Mouse (Mus musculus): ENCODE measurements around the gene Rnf166. TPM values are rescaled to one million over a fixed set of nuclear protein-coding genes. Genes with fewer than 3 reads are reported as not detected.

Gene Rnf166
- total RNA-seq, 1 experiment from 2014 or later, result 31.6 TPM

DNA sequence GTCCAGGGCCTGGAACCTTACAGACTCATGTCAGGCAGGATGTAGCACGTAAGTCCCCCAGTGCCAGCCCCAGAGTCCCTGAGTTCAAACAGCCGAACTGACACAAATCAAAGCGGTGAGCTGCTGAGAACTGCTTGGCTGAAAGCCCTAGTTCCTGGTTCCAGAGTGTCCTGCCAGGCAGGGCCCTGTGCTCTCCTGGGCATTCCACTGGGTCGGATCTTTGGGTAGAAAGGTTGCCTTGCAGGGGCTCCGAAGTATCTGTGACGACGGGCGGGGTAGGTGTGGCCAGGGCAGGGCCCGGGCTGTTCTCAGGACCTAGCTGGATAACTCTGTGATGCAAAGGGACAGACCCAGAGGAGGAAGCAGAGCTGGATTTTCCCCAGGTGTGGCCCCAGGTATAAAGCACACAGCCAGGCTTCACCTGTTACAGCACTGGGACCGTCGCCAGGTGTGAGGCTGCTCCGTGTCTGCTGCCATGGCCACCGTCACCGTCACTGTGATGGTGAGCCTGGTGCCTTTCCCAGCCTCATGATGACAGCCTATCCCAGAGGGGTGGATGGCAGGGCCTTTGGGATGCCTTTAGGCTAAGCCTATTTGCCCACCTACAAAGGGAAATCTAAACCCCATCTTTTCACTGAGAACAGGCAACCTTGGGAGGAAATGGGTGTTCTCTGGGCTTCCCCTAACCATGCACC is 54.3 kb downstream of the Rnf166 start, which contains the start of gene Il17c:
Gene Il17c (plus strand): TSS at position 645 of the 695 bp plus-strand sequence.
- ATAC-seq (replicated peaks; ENCODE audit: low read depth, poor library complexity, severe bottlenecking), result no peak

DNA sequence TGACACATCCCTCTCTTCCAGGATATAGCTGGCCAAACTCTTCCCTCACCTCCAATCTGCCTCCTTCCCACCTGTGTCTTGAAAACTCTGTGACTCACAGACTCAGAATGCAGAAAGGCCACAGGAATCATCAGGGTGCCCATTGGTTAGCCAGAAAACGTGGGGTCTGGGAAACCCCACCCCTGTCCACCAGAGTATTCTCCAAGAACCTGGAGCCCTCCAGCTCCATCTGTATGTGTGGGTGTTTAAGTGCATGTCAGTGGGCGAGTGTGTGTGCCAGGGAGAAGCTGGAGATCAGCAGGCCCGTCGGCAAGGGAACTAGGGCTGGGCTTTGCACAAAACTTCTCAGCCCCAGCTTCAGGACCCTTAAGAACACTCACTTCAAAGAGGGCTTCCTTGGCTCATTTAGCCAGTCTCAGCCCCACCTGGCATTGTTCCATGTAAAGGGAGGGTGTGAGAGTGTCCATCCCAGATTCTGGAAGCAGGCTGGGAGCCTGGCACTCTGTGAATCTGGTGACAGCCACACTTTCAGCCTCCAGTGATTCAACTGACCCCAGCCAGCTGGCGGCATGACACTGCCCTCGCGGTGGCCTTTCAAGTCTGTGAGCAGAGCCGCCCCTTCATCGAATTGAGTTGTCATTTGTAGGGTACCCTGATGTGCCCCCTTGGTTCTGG is 55.8 kb downstream of the Rnf166 start:
- ATAC-seq (replicated peaks; ENCODE audit: low read depth, poor library complexity, severe bottlenecking), result no peak

Other genes with a start within 250 kb of the Rnf166 start
- 53.0 and 72.2 TPM in 2 replicates for gene Zfpm1, start 193.9 kb downstream of the Rnf166 start, total RNA-seq (2017)
- not detected in 2 replicates for gene Trhr2, start 115.3 kb downstream of the Rnf166 start, total RNA-seq (2017)
- gene Zc3h18, start 99.5 kb downstream of the Rnf166 start, total RNA-seq (2017), result 68.9 and 81.0 TPM in 2 replicates
- 0.96 TPM in 1 of 2 replicates, not detected in the other for gene Il17c, start 54.0 kb downstream of the Rnf166 start, total RNA-seq (2017)
- gene Cyba, start 43.1 kb downstream of the Rnf166 start, total RNA-seq (2017), result 42.2 and 44.6 TPM in 2 replicates
- gene Mvd, start 32.6 kb downstream of the Rnf166 start, total RNA-seq (2017), result 1.2 and 3.2 TPM in 2 replicates
- not detected in 2 replicates for gene Snai3, start 15.3 kb downstream of the Rnf166 start, total RNA-seq (2017)
- 7.8 and 26.5 TPM in 2 replicates for gene Ctu2, start 79 bp upstream of the Rnf166 start, total RNA-seq (2017)
- 19.4 and 22.3 TPM in 2 replicates for gene Piezo1, start 75.3 kb upstream of the Rnf166 start, total RNA-seq (2017)
- gene Cdt1, start 92.0 kb upstream of the Rnf166 start, total RNA-seq (2017), result 38.7 and 53.3 TPM in 2 replicates
- 72.1 and 79.3 TPM in 2 replicates for gene Aprt, start 100.8 kb upstream of the Rnf166 start, total RNA-seq (2017)
- 12.8 and 13.2 TPM in 2 replicates for gene Galns, start 135.4 kb upstream of the Rnf166 start, total RNA-seq (2017)
- gene Trappc2l, start 135.6 kb upstream of the Rnf166 start, total RNA-seq (2017), result 12.8 TPM in 2 replicates
- not detected in 2 replicates for gene Pabpn1l, start 146.7 kb upstream of the Rnf166 start, total RNA-seq (2017)
- 9.0 and 28.2 TPM in 2 replicates for gene Cbfa2t3, start 223.0 kb upstream of the Rnf166 start, total RNA-seq (2017)